Mouse (Mus musculus) lung, postnatal 0 days (tissue): ENCODE measurements around the gene Gm15557.

ENCODE experiments used
- CTCF ChIP-seq: IDR thresholded peaks from 2 replicates; pipeline ENCODE4 v1.5.1; 2016; ENCODE audit warnings: antibody characterized with exemption, mild to moderate bottlenecking
- EP300 ChIP-seq: IDR thresholded peaks from 2 replicates; pipeline ENCODE4 v1.6.1; 2016; ENCODE audit warnings: antibody characterized with exemption, mild to moderate bottlenecking, control low read depth

DNA sequence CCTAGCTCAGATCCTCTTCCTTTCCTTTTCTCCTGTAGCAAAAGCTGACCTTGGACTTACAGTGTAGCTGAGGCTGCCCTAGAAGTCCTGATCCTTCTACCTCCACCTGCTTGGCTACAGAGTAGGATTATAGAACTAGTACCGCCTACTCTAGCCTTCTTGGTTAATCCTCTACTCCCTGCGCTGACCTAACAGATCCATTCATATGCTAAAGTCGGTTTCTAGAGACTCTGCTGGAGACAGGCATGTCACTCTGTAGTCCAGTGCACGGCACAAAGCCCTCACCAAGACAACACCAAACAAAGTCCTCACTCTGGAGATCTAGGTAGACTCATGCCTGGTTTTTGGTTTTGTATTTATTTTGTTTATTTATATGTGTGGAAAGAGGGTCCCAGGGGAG is 6.0 kb downstream of the Gm15557 start:
- no peak for TF ChIP-seq CTCF
- no peak for TF ChIP-seq EP300
